Mouse (Mus musculus): ENCODE results near the gene Cox5b. TPM values are rescaled to one million over a fixed set of nuclear protein-coding genes. Genes with fewer than 3 reads are reported as not detected.

Gene Cox5b
- total and polyA plus RNA-seq, 3 experiments, result 851 to 1,022 (median 981) TPM

Small RNAs within 50 kb of the gene (microRNA-seq; reads per million reads assigned to microRNA genes)
- gene Gm24133, result 0 reads per million in 2 experiments

Other genes with a start within 250 kb of the Cox5b start
- gene Lman2l, start 246.2 kb upstream of the Cox5b start, total RNA-seq (2021), result 10 to 100 TPM; 50.5 to 54.5 TPM
- 13.7 and 15.0 TPM in 2 replicates for gene Lman2l, start 246.2 kb upstream of the Cox5b start, polyA plus RNA-seq (2012; rRNA removed)
- 1 to 10 TPM; 4.6 to 5.3 TPM for gene Cnnm4, start 219.8 kb upstream of the Cox5b start, total RNA-seq (2021)
- gene Cnnm4, start 219.8 kb upstream of the Cox5b start, polyA plus RNA-seq (2012; rRNA removed), result 2.6 and 3.3 TPM in 2 replicates
- gene Cnnm3, start 179.6 kb upstream of the Cox5b start, total RNA-seq (2021), result 10 to 100 TPM; 25.9 to 32.0 TPM
- 53.9 and 70.6 TPM in 2 replicates for gene Cnnm3, start 179.6 kb upstream of the Cox5b start, polyA plus RNA-seq (2012; rRNA removed)
- gene Ankrd23, start 154.6 kb upstream of the Cox5b start, total RNA-seq (2021), result 10 to 100 TPM in 1 of 2 experiments, 1 to 10 TPM in 1; 6.9 to 11.2 TPM
- 16.5 and 19.9 TPM in 2 replicates for gene Ankrd23, start 154.6 kb upstream of the Cox5b start, polyA plus RNA-seq (2012; rRNA removed)
- gene Gm42417, start 152.0 kb upstream of the Cox5b start, total RNA-seq (2021), result not detected
- not detected in 2 replicates for gene Gm42417, start 152.0 kb upstream of the Cox5b start, polyA plus RNA-seq (2012; rRNA removed)
- 10 to 100 TPM; 11.1 to 14.5 TPM for gene Ankrd39, start 144.0 kb upstream of the Cox5b start, total RNA-seq (2021)
- gene Ankrd39, start 144.0 kb upstream of the Cox5b start, polyA plus RNA-seq (2012; rRNA removed), result 24.4 and 41.9 TPM in 2 replicates
- gene Sema4c, start 133.1 kb upstream of the Cox5b start, total RNA-seq (2021), result 10 to 100 TPM; 13.0 to 25.3 TPM
- gene Sema4c, start 133.1 kb upstream of the Cox5b start, polyA plus RNA-seq (2012; rRNA removed), result 22.5 and 24.0 TPM in 2 replicates
- under 1 TPM; 0.14 to 0.79 TPM for gene Fam178b, start 8.3 kb upstream of the Cox5b start, total RNA-seq (2021)
- 0.52 and 1.2 TPM in 2 replicates for gene Fam178b, start 8.3 kb upstream of the Cox5b start, polyA plus RNA-seq (2012; rRNA removed)
- not detected for gene 4933424G06Rik, start 18.7 kb downstream of the Cox5b start, total RNA-seq (2021)
- gene 4933424G06Rik, start 18.7 kb downstream of the Cox5b start, polyA plus RNA-seq (2012; rRNA removed), result not detected in 2 replicates
- 100 to 1,000 TPM; 132 to 140 TPM for gene Actr1b, start 23.0 kb downstream of the Cox5b start, total RNA-seq (2021)
- gene Actr1b, start 23.0 kb downstream of the Cox5b start, polyA plus RNA-seq (2012; rRNA removed), result 144 and 156 TPM in 2 replicates
- under 1 TPM; 0.29 to 0.90 TPM for gene Zap70, start 70.3 kb downstream of the Cox5b start, total RNA-seq (2021)
- gene Zap70, start 70.3 kb downstream of the Cox5b start, polyA plus RNA-seq (2012; rRNA removed), result 2.1 and 3.3 TPM in 2 replicates

Data from adrenal gland, adult 2 months (tissue).